Mouse (Mus musculus) embryonic facial prominence, embryonic 12.5 days (tissue): ENCODE results near the gene Fstl3. TPM values are rescaled to one million over a fixed set of nuclear protein-coding genes. Genes with fewer than 3 reads are reported as not detected.

Experiments
- ATAC-seq: fragments of 200-750 bp; cut with Nextera tagmentation; 2 replicates; pipeline ENCODE4 v1.8.0; 2017; ENCODE audit not compliant: insufficient number of reproducible peaks, insufficient read depth, low FRiP score, low TSS enrichment
- H3K27ac ChIP-seq: fragments of 300-500 bp; sonication (generic); 2 replicates; pipeline ENCODE4 v1.5.1; 2016; ENCODE audit warnings: mild to moderate bottlenecking
- H3K27me3 ChIP-seq: fragments of 300-500 bp; sonication (generic); 2 replicates; pipeline ENCODE4 v1.6.1; 2016; ENCODE audit warnings: mild to moderate bottlenecking, moderate library complexity
- H3K36me3 ChIP-seq: fragments of 300-500 bp; sonication (generic); 2 replicates; pipeline ENCODE4 v1.6.1; 2016; ENCODE audit warnings: mild to moderate bottlenecking
- H3K4me1 ChIP-seq: fragments of 300-500 bp; sonication (generic); 2 replicates; pipeline ENCODE4 v1.6.1; 2016
- H3K4me2 ChIP-seq: fragments of 300-500 bp; sonication (generic); replicated peaks from 2 replicates; pipeline ENCODE4 v1.6.1; 2016; ENCODE audit warnings: mild to moderate bottlenecking, moderate library complexity
- H3K4me3 ChIP-seq: fragments of 300-500 bp; sonication (generic); 2 replicates; pipeline ENCODE4 v1.5.1; 2016; ENCODE audit warnings: mild to moderate bottlenecking
- H3K9ac ChIP-seq: fragments of 300-500 bp; sonication (generic); 2 replicates; pipeline ENCODE4 v1.6.1; 2016; ENCODE audit warnings: mild to moderate bottlenecking, moderate library complexity
- H3K9me3 ChIP-seq: fragments of 300-500 bp; sonication (generic); 2 replicates; pipeline ENCODE4 v1.6.1; 2016; ENCODE audit warnings: mild to moderate bottlenecking, moderate library complexity
- WGBS: fragments of 180-500 bp; shearing (Covaris S2); methylation state at CpG from one replicate; pipeline ENCODE4 v1.1.7; 2016; 5-methylcytosine and 5-hydroxymethylcytosine counted together
- polyA plus RNA-seq: library from polyadenylated mRNA; unstranded; fragments of >200 nt; fragmentation: Nextera tagmentation; extraction: Ambion mirVana; gene quantifications from 2 replicates; pipeline ENCODE4 v1.2.1, GENCODE M21; 2016

The Fstl3 gene
- polyA plus RNA-seq, 1 experiment from 2014 or later = 3.5 TPM

GRCm38 (mm10) chr10:79819606-79820005, 42.5 kb downstream of the Fstl3 start:
- H3K36me3 ChIP-seq = peaks cover 44% of the 10 kb centered on the region
- H3K27me3 ChIP-seq = no peaks in the 10 kb centered on the region
- WGBS = 90% methylated on average over 17 of the region's 17 CpGs
- peaks cover 15% of the 10 kb centered on the region for H3K4me1 ChIP-seq
- H3K4me3 ChIP-seq = no peak overlapping the region
- no peaks in the 10 kb centered on the region for H3K9me3 ChIP-seq
- no peak overlapping the region for H3K4me2 ChIP-seq
- H3K9ac ChIP-seq = no peak overlapping the region
- no peak overlapping the region for H3K27ac ChIP-seq
- no peak for ATAC-seq

DNA sequence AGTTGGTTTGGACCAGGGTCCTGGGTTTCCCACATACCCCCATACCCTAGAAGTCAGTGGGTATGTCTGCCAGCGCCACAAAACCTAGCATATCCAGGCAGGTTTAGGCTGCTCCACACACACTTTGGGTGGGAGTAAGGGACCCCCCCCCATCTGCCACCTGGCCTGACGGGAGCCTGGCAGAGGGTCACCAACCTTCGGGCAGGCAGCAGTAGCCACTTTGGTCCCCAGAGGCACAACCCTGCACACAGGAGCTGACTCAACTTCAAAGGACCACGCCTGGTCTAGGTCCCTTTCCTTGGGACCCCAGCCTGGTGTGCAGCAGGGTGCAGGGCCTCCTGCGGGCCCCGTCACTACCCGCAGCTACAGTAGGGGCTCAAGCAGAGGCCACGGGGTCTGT, 43.2 kb downstream of the Fstl3 start:
- peaks cover 40% of the 10 kb centered on the region for H3K36me3 ChIP-seq
- H3K4me1 ChIP-seq = peaks cover 15% of the 10 kb centered on the region
- ATAC-seq = no peak
- no peaks in the 10 kb centered on the region for H3K9me3 ChIP-seq
- 79% methylated on average over 8 of the region's 8 CpGs for WGBS
- no peak overlapping the region for H3K4me2 ChIP-seq
- no peak overlapping the region for H3K4me3 ChIP-seq
- no peak overlapping the region for H3K9ac ChIP-seq
- H3K27me3 ChIP-seq = no peaks in the 10 kb centered on the region
- H3K27ac ChIP-seq = no peak overlapping the region

DNA sequence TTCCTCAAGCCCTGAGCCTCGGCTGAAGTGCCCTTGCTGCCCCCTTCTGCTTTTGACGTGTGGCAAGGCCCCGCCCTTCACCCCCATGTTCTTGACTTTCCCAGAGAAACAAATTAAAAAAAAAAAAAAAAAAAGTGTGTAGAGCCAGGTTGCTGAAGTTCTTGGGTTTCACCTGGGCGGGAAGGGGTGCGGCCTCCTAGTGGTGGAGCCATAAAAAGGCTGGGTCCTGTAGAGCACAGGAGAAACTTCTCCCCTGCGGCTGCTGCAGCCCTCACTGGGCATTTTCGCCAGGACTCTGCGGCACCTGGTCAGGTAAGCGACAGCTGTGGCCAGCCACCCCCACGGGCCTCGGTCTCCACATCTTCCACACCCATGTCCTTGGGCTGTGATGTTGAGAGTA, 43.7 kb downstream of the Fstl3 start, which contains the start of gene Misp:
TSS of gene Misp (plus strand) at position 208 of the 400 bp plus-strand sequence.
- Histone ChIP-seq H3K9me3 (no peaks in the 10 kb centered on the region; the same call in 1 of the 2 replicates), H3K27ac (no peak within 1 kb of the TSS), H3K4me3 (no peak within 1 kb of the TSS), H3K36me3 (peaks cover 35% of the 10 kb centered on the region), H3K4me1 (peaks cover 15% of the 10 kb centered on the region), H3K27me3 (no peaks in the 10 kb centered on the region), H3K4me2 (no peak within 1 kb of the TSS), H3K9ac (no peak within 1 kb of the TSS)
- ATAC-seq = no peak
- WGBS = 59% methylated on average over 11 of the region's 11 CpGs

GRCm38 (mm10) chr10:79821731-79822130, 44.7 kb downstream of the Fstl3 start:
- H3K9ac ChIP-seq = no peak overlapping the region
- WGBS = 87% methylated on average over 12 of the region's 12 CpGs
- H3K36me3 ChIP-seq = peaks cover 26% of the 10 kb centered on the region
- peak overlapping the region; percentile 64; the same call in 1 of the 2 replicates for H3K27ac ChIP-seq
- no peak for ATAC-seq
- no peak overlapping the region for H3K4me2 ChIP-seq
- H3K4me3 ChIP-seq = no peak overlapping the region
- H3K27me3 ChIP-seq = no peaks in the 10 kb centered on the region
- no peaks in the 10 kb centered on the region; the same call in 1 of the 2 replicates for H3K9me3 ChIP-seq
- peaks cover 15% of the 10 kb centered on the region for H3K4me1 ChIP-seq

DNA sequence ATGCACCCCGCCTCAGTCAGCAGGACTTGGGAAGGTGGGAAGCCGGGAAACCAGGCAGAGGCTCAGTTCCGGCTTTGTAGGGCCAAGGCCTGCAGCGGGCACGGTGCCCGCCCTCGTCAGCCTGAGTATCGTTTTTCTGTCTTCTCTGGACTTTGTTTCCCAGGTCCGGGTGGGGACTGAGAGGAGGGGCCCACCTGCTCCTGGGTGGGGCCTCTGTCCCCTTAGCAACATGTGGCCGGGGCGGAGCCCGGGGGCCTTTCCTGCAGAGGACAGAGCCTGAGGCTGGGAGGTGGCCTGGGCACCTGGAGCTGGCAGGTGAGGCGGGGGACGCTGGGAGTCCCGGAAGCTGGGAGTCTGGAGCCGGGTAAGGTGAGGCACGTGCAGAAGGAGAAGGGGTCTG, 45.3 kb downstream of the Fstl3 start:
- Histone ChIP-seq H3K4me1 (peaks cover 15% of the 10 kb centered on the region), H3K4me2 (peak overlapping the region; percentile 28), H3K27ac (peak overlapping the region; percentile 64), H3K4me3 (no peak overlapping the region), H3K36me3 (peaks cover 22% of the 10 kb centered on the region), H3K27me3 (no peaks in the 10 kb centered on the region), H3K9ac (no peak overlapping the region), H3K9me3 (no peaks in the 10 kb centered on the region; the same call in 1 of the 2 replicates)
- WGBS = 21% methylated on average over 17 of the region's 17 CpGs
- peak; percentile 5; the same call in 1 of the 2 replicates for ATAC-seq

DNA sequence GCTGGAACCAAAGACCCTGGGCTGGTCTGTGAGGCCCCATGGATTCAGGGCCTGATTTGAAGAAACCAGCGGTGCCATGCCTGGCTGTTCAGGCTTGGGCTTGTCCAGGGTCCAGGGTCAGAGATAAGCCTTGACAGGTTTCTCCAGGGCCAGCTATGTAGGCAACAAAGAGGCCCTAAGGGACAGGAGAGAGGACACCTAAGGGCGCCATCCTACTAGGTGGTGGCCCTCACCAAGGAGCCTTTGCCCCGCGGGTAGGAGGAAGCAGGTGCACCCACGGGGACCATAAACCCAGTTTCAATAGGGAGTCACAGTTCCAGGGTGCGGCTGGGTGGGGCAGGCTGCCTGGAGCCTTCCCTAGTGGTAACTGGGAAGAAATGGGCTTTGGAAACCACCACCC, 45.9 kb downstream of the Fstl3 start:
- H3K4me1 ChIP-seq = peaks cover 15% of the 10 kb centered on the region
- no peak for ATAC-seq
- 59% methylated on average over 6 of the region's 6 CpGs for WGBS
- peaks cover 21% of the 10 kb centered on the region for H3K36me3 ChIP-seq
- no peak overlapping the region for H3K4me3 ChIP-seq
- H3K27me3 ChIP-seq = no peaks in the 10 kb centered on the region
- H3K9ac ChIP-seq = no peak overlapping the region
- H3K9me3 ChIP-seq = no peaks in the 10 kb centered on the region; the same call in 1 of the 2 replicates
- peak overlapping the region; percentile 28; the same call in 1 of the 2 replicates for H3K4me2 ChIP-seq
- no peak overlapping the region for H3K27ac ChIP-seq

DNA sequence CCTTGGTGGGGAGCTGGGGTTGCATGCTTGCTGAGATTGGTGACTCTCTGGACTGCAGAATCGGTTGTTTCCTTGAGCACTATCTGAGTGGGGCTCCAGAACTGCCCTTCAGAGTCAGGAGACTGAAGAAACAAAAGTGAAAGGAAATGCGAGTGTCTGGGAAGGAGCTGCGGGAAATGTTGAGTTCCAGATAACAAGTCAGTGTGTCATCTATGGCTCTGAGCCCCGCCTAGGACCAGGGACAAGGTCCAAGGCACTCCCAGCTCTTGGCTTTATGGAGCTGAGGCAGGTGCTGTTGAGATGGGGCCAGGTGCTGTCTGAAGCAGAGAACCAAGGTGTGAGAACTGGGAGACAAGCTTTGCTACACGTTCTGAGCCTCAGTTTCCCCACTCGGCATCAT, 47.3 kb downstream of the Fstl3 start:
- Histone ChIP-seq H3K4me2 (no peak overlapping the region), H3K9me3 (no peaks in the 10 kb centered on the region; the same call in 1 of the 2 replicates), H3K27ac (no peak overlapping the region), H3K9ac (no peak overlapping the region), H3K27me3 (no peaks in the 10 kb centered on the region), H3K36me3 (peaks cover 10% of the 10 kb centered on the region), H3K4me1 (peaks cover 15% of the 10 kb centered on the region), H3K4me3 (no peak overlapping the region)
- ATAC-seq = no peak
- WGBS = 64% methylated on average over 6 of the region's 6 CpGs

- Histone ChIP-seq H3K9ac (no peak overlapping the region), H3K9me3 (no peaks in the 10 kb centered on the region), H3K4me2 (no peak overlapping the region), H3K27ac (no peak overlapping the region), H3K27me3 (no peaks in the 10 kb centered on the region), H3K4me1 (no peaks in the 10 kb centered on the region), H3K36me3 (no peaks in the 10 kb centered on the region), H3K4me3 (no peak overlapping the region)
- no peak for ATAC-seq
- WGBS = 91% methylated on average over 3 of the region's 3 CpGs
Observed at GRCm38 (mm10) chr10:79831583-79831982, 54.5 kb downstream of the Fstl3 start.

Other genes starting within 250 kb of the Fstl3 start
- 17.0 and 18.3 TPM in 2 replicates for gene Plpp2, start 243.5 kb upstream of the Fstl3 start, polyA plus RNA-seq
- 77.4 and 82.6 TPM in 2 replicates for gene Mier2, start 222.1 kb upstream of the Fstl3 start, polyA plus RNA-seq
- not detected in 2 replicates for gene Theg, start 189.9 kb upstream of the Fstl3 start, polyA plus RNA-seq
- 0.03 TPM in 1 of 2 replicates, not detected in the other for gene C2cd4c, start 163.2 kb upstream of the Fstl3 start, polyA plus RNA-seq
- gene Shc2, start 139.4 kb upstream of the Fstl3 start, polyA plus RNA-seq = 26.2 and 27.2 TPM in 2 replicates
- not detected in 2 replicates for gene Odf3l2, start 131.5 kb upstream of the Fstl3 start, polyA plus RNA-seq
- 6.7 and 8.4 TPM in 2 replicates for gene Madcam1, start 112.7 kb upstream of the Fstl3 start, polyA plus RNA-seq
- gene Tpgs1, start 107.9 kb upstream of the Fstl3 start, polyA plus RNA-seq = 66.1 and 68.6 TPM in 2 replicates
- 137 and 146 TPM in 2 replicates for gene Cdc34, start 95.1 kb upstream of the Fstl3 start, polyA plus RNA-seq
- 0.55 and 1.5 TPM in 2 replicates for gene Gzmm, start 88.3 kb upstream of the Fstl3 start, polyA plus RNA-seq
- 689 and 691 TPM in 2 replicates for gene Bsg, start 72.8 kb upstream of the Fstl3 start, polyA plus RNA-seq
- gene Hcn2, start 60.6 kb upstream of the Fstl3 start, polyA plus RNA-seq = 0.06 and 0.08 TPM in 2 replicates
- 49.6 and 54.0 TPM in 2 replicates for gene Polrmt, start 30.7 kb upstream of the Fstl3 start, polyA plus RNA-seq
- 0.33 and 0.65 TPM in 2 replicates for gene Fgf22, start 22.2 kb upstream of the Fstl3 start, polyA plus RNA-seq
- 109 and 111 TPM in 2 replicates for gene Rnf126, start 10.3 kb upstream of the Fstl3 start, polyA plus RNA-seq
- gene Prss57, start 13.7 kb downstream of the Fstl3 start, polyA plus RNA-seq = 0.06 TPM in 1 of 2 replicates, not detected in the other
- gene Palm, start 16.3 kb downstream of the Fstl3 start, polyA plus RNA-seq = 132 and 142 TPM in 2 replicates
- gene Misp, start 43.7 kb downstream of the Fstl3 start, polyA plus RNA-seq = 2.0 and 3.1 TPM in 2 replicates
- 352 and 363 TPM in 2 replicates for gene Ptbp1, start 77.2 kb downstream of the Fstl3 start, polyA plus RNA-seq
- gene Prtn3, start 97.2 kb downstream of the Fstl3 start, polyA plus RNA-seq = 10.1 and 11.3 TPM in 2 replicates
- 169 and 181 TPM in 2 replicates for gene Plppr3, start 97.4 kb downstream of the Fstl3 start, polyA plus RNA-seq
- gene Elane, start 109.0 kb downstream of the Fstl3 start, polyA plus RNA-seq = 0.33 and 0.55 TPM in 2 replicates
- not detected in 2 replicates for gene Cfd, start 113.6 kb downstream of the Fstl3 start, polyA plus RNA-seq
- 60.4 and 60.9 TPM in 2 replicates for gene Med16, start 131.7 kb downstream of the Fstl3 start, polyA plus RNA-seq
- 5.0 and 18.8 TPM in 2 replicates for gene Gm26602, start 133.6 kb downstream of the Fstl3 start, polyA plus RNA-seq
- 0.85 and 1.4 TPM in 2 replicates for gene Kiss1r, start 139.7 kb downstream of the Fstl3 start, polyA plus RNA-seq
- 159 and 166 TPM in 2 replicates for gene R3hdm4, start 143.9 kb downstream of the Fstl3 start, polyA plus RNA-seq
- gene Arid3a, start 149.8 kb downstream of the Fstl3 start, polyA plus RNA-seq = 4.9 and 6.6 TPM in 2 replicates
- gene Wdr18, start 182.9 kb downstream of the Fstl3 start, polyA plus RNA-seq = 118 and 120 TPM in 2 replicates
- 0.50 and 0.92 TPM in 2 replicates for gene Grin3b, start 193.4 kb downstream of the Fstl3 start, polyA plus RNA-seq
- 24.3 and 25.9 TPM in 2 replicates for gene Tmem259, start 207.1 kb downstream of the Fstl3 start, polyA plus RNA-seq
- gene Cnn2, start 211.3 kb downstream of the Fstl3 start, polyA plus RNA-seq = 311 and 313 TPM in 2 replicates
- gene Abca7, start 219.2 kb downstream of the Fstl3 start, polyA plus RNA-seq = 2.6 and 3.9 TPM in 2 replicates
- 7.1 and 8.1 TPM in 2 replicates for gene Arhgap45, start 239.4 kb downstream of the Fstl3 start, polyA plus RNA-seq